Mouse (Mus musculus): ENCODE results near the gene Mfn2. TPM values are rescaled to one million over a fixed set of nuclear protein-coding genes. Genes with fewer than 3 reads are reported as not detected.

The Mfn2 gene
- total and polyA plus RNA-seq, 3 experiments = 10.0 to 36.8 (median 17.5) TPM

- Histone ChIP-seq H3K4me1 (ENCODE audit: control insufficient read depth in 1 of 2, insufficient read depth in 2 of 2) (no peaks in the 10 kb centered on the region), H3K36me3 (replicated peaks in 1 of 2; ENCODE audit: control insufficient read depth in 1 of 2, insufficient read depth in 1 of 2, low read length in 1 of 2) (peaks cover 63 to 93% of the 10 kb centered on the region in 2 experiments), H3K4me3 (replicated peaks in 1 of 3; ENCODE audit: low read depth in 2 of 3, low read length in 2 of 3, poor library complexity in 1 of 3) (no peak overlapping the region), H3K27me3 (replicated peaks) (no peaks in the 10 kb centered on the region), H3K79me2 (replicated peaks; ENCODE audit: control insufficient read depth, extremely low read depth, insufficient read depth, poor library complexity, severe bottlenecking) (no peaks in the 10 kb centered on the region), H3K4me2 (ENCODE audit: insufficient read depth, low read depth, poor library complexity, severe bottlenecking) (no peak overlapping the region), H3K27ac (ENCODE audit: insufficient read depth, low read depth) (no peak overlapping the region), H3K9me3 (replicated peaks; ENCODE audit: low read length) (no peaks in the 10 kb centered on the region), H3K9ac (ENCODE audit: insufficient read depth, low read depth) (no peak overlapping the region)
- TF ChIP-seq NELFE (IDR thresholded peaks at IDR 0.05; ENCODE audit: low read depth, low read length) (no peak), SIN3A (IDR thresholded peaks at IDR 0.05; ENCODE audit: low read length) (no peak), NRF1 (IDR thresholded peaks at IDR 0.05; ENCODE audit: low read depth, low read length) (no peak), KAT2A (IDR thresholded peaks at IDR 0.05; ENCODE audit: insufficient replicate concordance, low read length) (no peak), IRF4 (IDR thresholded peaks at IDR 0.05; ENCODE audit: low read depth, low read length) (no peak), CTCF (conservative IDR thresholded peaks at IDR 0.05 in 1 of 2, IDR thresholded peaks at IDR 0.05 in 1 of 2; ENCODE audit: low read depth in 2 of 2, low read length in 2 of 2) (no peak), SMC3 (IDR thresholded peaks at IDR 0.05; ENCODE audit: low read depth, low read length) (no peak), RAD21 (IDR thresholded peaks at IDR 0.05; ENCODE audit: low read depth, low read length) (no peak), CHD1 (IDR thresholded peaks at IDR 0.05; ENCODE audit: low read depth, low read length) (no peak), JUND (conservative IDR thresholded peaks at IDR 0.05; ENCODE audit: low read depth, low read length) (no peak), MYC (IDR thresholded peaks at IDR 0.05; ENCODE audit: low read depth, low read length) (no peak), ETS1 (conservative IDR thresholded peaks at IDR 0.05; ENCODE audit: low read depth, low read length) (no peak), ELF1 (IDR thresholded peaks at IDR 0.05; ENCODE audit: low read depth, low read length) (no peak), ZMIZ1 (IDR thresholded peaks at IDR 0.05; ENCODE audit: low read depth, low read length) (no peak), UBTF (IDR thresholded peaks at IDR 0.05; ENCODE audit: low read depth, low read length) (no peak), ZKSCAN1 (IDR thresholded peaks at IDR 0.05; ENCODE audit: borderline replicate concordance, low read depth, low read length) (no peak), HCFC1 (IDR thresholded peaks at IDR 0.05; ENCODE audit: low read depth, low read length) (no peak)
- dilution Hi-C loops (cut with MboI; ENCODE audit: extremely low pct_ligation_motif_present, extremely low pct_unique_long_range_greater_than_20kb, low sequenced_read_pairs) (no loop called here), in situ Hi-C loops (cut with MboI; ENCODE audit: low pct_ligation_motif_present, low pct_unique_long_range_greater_than_20kb, low sequenced_read_pairs) (no loop called here)
- DNase-seq (ENCODE audit: extremely low read depth) = no peak
Measured at GRCm38 (mm10) chr4:147896411-147896810, 8.1 kb downstream of the Mfn2 start.

- Histone ChIP-seq H3K27ac (ENCODE audit: insufficient read depth, low read depth) (no peak overlapping the region), H3K9ac (ENCODE audit: insufficient read depth, low read depth) (no peak overlapping the region), H3K9me3 (replicated peaks; ENCODE audit: low read length) (no peaks in the 10 kb centered on the region), H3K79me2 (replicated peaks; ENCODE audit: control insufficient read depth, extremely low read depth, insufficient read depth, poor library complexity, severe bottlenecking) (no peaks in the 10 kb centered on the region), H3K27me3 (replicated peaks) (no peaks in the 10 kb centered on the region), H3K4me1 (ENCODE audit: control insufficient read depth in 1 of 2, insufficient read depth in 2 of 2) (no peaks in the 10 kb centered on the region), H3K4me3 (replicated peaks in 1 of 3; ENCODE audit: low read depth in 2 of 3, low read length in 2 of 3, poor library complexity in 1 of 3) (no peak overlapping the region), H3K4me2 (ENCODE audit: insufficient read depth, low read depth, poor library complexity, severe bottlenecking) (no peak overlapping the region), H3K36me3 (replicated peaks in 1 of 2; ENCODE audit: control insufficient read depth in 1 of 2, insufficient read depth in 1 of 2, low read length in 1 of 2) (peaks cover 65 to 94% of the 10 kb centered on the region in 2 experiments)
- dilution Hi-C loops (cut with MboI; ENCODE audit: extremely low pct_ligation_motif_present, extremely low pct_unique_long_range_greater_than_20kb, low sequenced_read_pairs) (no loop called here), in situ Hi-C loops (cut with MboI; ENCODE audit: low pct_ligation_motif_present, low pct_unique_long_range_greater_than_20kb, low sequenced_read_pairs) (no loop called here)
- no peak for DNase-seq (ENCODE audit: extremely low read depth)
- TF ChIP-seq EP300 (IDR thresholded peaks at IDR 0.05; ENCODE audit: low read length) (no peak), MAZ (IDR thresholded peaks at IDR 0.05; ENCODE audit: low read depth, low read length) (no peak), TBP (conservative IDR thresholded peaks at IDR 0.05; ENCODE audit: low read depth, low read length) (no peak), NELFE (IDR thresholded peaks at IDR 0.05; ENCODE audit: low read depth, low read length) (no peak), ELF1 (IDR thresholded peaks at IDR 0.05; ENCODE audit: low read depth, low read length) (no peak), ZMIZ1 (IDR thresholded peaks at IDR 0.05; ENCODE audit: low read depth, low read length) (no peak), E2F4 (IDR thresholded peaks at IDR 0.05; ENCODE audit: insufficient replicate concordance, low read depth, low read length) (no peak), JUND (conservative IDR thresholded peaks at IDR 0.05; ENCODE audit: low read depth, low read length) (no peak), IRF4 (IDR thresholded peaks at IDR 0.05; ENCODE audit: low read depth, low read length) (no peak), CHD2 (IDR thresholded peaks at IDR 0.05; ENCODE audit: low read length) (no peak), POLR2A (IDR thresholded peaks at IDR 0.05; ENCODE audit: low read depth, low read length) (no peak), USF2 (conservative IDR thresholded peaks at IDR 0.05; ENCODE audit: low read depth, low read length) (no peak), KAT2A (IDR thresholded peaks at IDR 0.05; ENCODE audit: insufficient replicate concordance, low read length) (no peak), SMC3 (IDR thresholded peaks at IDR 0.05; ENCODE audit: low read depth, low read length) (no peak)
Measured at GRCm38 (mm10) chr4:147895815-147896330, 8.6 kb downstream of the Mfn2 start.

Data from CH12.LX (cell line).